Mouse (Mus musculus) urinary bladder, postnatal 4 days (tissue): Measurements from ENCODE around the gene Gnai2.

Experiments used
- DNase-seq, 2 experiments: peaks; one replicate each; pipeline ENCODE4 v3.0.0; 2021 to 2022; ENCODE audit warnings: low spot score in 2 of 2

Gnai2 gene

DNA sequence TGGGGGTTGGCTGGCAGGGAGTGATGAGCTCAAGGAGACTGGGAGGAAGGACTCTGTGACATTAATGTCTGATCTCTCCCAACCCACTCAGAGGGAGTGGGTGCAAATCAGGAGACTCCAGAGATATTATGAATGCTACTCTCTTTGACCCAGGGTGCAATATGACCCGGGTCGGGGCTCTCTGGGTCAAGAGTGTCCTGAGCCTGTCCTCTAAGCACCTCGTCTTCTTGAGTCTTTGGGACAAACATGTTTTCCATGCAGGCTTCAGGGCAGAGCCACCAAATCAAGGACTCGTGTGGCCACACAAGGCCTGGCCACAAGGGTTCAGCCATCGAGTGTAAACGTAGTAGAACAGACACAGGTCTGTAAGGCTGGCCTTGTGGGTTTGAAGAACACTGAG is 22.9 kb upstream of the Gnai2 start:
- no peak for DNase-seq

- DNase-seq = no peak
These were observed 22.0 kb upstream of the Gnai2 start for GRCm38 (mm10) chr9:107657144-107657543.

DNA sequence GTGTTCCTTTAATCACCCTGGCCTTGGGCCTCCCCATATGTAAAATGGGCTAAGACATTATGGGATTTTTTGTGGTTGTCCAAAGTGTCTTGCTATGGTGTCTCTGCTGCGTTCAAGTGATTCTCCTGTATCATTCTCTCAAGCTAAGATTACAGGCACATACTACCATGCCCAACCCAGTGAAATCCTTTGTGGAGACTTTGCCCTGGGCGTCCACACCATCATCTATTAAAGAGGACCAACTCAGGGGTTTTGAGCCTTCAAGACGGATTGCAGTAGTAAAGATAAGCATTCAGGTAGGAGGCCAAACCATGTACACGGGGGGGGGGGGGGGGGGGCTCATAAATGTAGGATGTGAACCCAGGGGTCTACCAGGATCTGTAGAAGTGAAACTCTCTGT is 19.4 kb upstream of the Gnai2 start:
- no peak for DNase-seq

- no peak for DNase-seq
These were observed 18.3 kb upstream of the Gnai2 start for GRCm38 (mm10) chr9:107653474-107653873.

DNA sequence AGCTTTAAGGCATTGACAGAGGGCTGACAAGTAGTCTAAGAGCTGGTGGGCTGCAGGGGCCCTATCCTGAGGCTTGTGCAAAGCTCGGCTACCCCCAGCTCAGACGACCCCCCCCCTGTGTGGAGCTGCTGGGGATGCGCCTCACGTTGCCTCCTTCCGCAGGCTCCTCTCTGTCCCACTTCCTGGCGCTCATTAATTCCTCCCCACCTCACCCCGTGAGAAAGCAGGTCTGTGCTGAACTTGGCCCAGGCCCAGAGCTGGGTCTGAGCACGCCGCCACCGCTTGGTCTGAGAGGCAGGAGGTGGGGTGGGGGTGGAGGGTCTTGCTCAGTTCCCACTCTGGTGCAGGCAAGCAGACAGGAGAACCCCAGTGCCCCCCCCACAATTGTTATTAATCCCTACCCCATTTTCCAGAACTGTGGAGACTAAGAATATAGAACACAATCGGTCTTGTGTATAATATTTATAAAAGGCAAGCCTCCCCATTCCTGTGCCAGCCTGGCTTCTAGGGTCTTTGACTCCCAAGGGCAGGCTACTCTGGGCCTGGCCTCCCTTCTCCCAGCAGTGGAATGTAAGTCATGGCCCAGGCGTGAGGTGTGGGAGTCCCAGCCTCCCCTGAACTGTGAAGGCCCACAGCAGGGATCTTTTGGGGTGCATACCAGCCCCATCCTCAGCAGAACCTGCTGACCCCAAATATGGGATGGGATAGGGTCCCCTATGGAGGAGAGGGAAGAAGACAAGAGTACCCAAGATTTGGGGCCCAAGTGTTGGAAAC is 15.7 kb upstream of the Gnai2 start:
- DNase-seq = no peak

GRCm38 (mm10) chr9:107650225-107650624 is 15.1 kb upstream of the Gnai2 start:
- DNase-seq = no peak

DNA sequence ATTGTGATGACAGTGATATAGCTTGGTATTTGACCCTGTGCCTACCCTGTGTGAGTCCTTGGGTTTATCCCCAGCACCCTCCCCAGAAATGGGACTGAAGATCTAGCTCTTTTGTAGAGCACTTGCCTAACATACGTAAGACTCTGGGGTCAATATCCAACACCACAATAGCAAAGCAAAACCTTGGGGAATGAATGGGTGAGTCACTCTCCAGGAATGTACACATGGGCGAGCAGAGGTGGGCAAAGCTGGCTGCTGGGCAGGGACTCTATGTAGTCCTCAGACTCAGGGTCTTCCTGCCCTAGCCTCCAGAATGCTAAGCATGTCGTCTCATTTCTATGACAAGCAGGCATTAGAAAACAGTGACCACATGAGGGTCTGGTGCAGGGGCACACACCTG is 13.6 kb upstream of the Gnai2 start:
- DNase-seq = no peak

- no peak for DNase-seq
These were observed 11.8 kb upstream of the Gnai2 start for GRCm38 (mm10) chr9:107646975-107647374.

- peak; percentile 64 to 82 for DNase-seq
These were observed 10.4 kb upstream of the Gnai2 start for GRCm38 (mm10) chr9:107645577-107645976.

GRCm38 (mm10) chr9:107645153-107645510 is 10.0 kb upstream of the Gnai2 start:
- no peak for DNase-seq

DNA sequence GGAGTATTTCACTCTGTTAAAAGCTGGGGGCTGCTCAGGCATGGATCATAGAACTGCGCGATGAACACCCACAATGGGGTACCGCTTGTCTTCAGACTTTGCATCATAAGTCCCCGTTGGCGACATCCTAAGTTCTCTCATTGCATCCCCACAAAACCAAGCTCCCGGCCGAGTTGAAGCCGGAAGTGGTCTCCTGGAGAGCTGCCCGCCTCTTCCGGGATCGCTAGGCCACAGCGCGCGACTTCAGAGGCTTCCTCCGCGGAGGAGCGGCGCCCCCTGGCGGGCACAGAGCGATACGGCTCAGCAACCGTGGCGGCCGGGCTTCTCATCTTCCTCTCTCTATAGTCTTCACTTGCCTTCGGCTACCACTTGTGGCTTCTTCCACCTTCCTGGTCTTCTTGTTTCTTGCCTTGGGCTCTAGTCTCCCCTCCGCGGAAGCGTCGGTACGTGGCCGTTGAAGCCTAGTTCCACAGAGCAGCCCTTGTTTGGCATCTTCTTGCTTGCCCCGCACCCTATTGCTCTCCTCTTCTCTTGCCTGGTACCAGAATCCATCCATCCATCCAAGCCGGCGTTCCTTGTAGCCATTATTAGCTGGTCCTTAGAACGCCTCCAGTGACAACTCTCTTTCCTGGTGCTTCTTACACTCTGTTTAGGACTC is 9.5 kb upstream of the Gnai2 start:
- DNase-seq = peak; percentile 85 to 94

GRCm38 (mm10) chr9:107643544-107644214 is 8.5 kb upstream of the Gnai2 start:
- no peak for DNase-seq

- DNase-seq = no peak
These were observed 6.5 kb upstream of the Gnai2 start for GRCm38 (mm10) chr9:107641666-107642065.

DNA sequence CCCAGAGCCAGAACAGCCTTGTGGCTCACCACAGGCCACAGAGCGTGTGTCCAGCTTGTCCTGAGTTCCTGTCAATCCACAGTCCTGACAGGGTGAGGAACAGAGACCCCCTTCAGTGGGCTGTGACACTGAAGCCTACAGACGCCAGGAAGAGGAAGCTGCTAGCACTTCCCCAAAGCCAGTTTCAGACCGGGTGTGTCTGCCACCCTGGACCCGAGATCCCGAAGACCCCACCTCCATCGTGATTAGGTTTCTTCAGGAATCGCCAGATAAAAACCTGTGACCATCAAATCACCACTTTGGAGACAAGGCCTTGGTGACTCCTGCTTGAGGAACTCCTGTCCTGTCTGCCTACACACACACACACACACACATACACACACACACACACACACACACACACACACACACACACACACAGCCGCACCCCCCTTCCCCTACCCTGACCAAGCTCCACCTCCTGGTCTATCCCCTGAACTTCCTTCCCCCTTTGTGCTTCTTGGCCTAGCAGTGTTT is 5.1 kb upstream of the Gnai2 start:
- DNase-seq = no peak

DNA sequence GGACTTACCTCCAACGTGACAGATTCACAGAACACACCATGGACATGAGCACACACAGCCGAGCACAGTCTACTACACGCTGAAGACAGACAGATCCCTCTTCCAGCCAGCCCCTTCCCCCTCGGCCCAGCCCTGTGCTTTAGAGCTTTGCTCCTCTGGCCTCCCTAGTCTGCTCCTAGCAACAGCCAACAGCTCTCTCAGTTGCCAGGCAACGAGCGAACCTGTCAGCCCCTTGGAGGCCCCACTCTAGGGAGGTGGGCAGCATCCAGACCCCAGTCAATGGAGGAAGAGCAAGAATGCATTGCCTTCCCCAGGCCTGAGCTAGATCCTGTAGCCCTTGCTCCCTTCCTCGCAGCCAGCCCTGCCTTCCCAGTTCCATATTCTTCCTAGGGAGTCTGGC is 1.9 kb upstream of the Gnai2 start:
- no peak for DNase-seq

DNA sequence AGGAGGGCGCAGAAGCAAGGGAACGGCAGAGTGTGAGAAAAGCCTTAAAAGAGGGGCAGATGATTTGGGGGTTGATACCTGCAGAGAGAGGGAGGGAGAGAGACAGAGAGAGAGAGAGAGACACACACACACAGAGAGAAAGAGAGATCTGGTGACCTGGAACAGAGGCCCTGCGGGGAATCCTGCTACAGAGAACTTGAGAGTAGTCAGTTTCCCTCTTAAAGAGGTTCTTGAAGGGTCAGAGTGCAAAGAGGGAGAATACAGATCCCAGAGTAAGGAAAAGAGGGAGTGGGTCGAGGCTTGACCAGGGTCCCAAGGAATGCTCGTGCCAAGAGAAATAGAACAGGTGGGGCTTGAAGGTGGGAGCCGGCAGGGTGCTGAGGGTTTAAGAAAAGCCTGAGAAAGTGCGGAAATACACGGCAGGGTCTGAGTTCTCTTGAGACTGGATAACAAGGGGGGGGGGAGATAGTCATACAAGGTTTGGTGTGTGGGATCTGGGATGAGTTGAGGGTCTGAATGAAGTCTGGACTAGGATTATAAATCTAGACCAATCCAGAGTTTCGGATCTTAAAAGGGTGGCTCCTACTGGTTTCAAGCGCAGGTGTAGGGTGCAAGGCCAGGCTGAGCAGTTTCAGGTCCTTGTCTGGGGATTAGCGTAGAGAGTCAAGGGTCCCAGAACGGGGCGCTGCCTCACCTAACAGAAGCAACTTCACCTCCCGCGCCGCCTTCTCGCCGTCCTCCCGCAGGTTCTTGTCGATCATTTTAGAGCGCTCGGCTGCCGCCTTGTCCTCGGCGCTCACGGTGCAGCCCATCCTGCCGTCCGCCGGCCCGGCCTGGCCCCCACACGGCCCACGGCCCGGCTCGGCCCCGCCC is 525 bp downstream of the Gnai2 start:
- no peak for DNase-seq

- DNase-seq = no peak
These were observed 1.3 kb downstream of the Gnai2 start for GRCm38 (mm10) chr9:107633661-107634405.

GRCm38 (mm10) chr9:107633091-107633660 is 2.0 kb downstream of the Gnai2 start:
- DNase-seq = peak; percentile 80 to 83

- DNase-seq = no peak
These were observed 2.7 kb downstream of the Gnai2 start for GRCm38 (mm10) chr9:107632478-107632877.

DNA sequence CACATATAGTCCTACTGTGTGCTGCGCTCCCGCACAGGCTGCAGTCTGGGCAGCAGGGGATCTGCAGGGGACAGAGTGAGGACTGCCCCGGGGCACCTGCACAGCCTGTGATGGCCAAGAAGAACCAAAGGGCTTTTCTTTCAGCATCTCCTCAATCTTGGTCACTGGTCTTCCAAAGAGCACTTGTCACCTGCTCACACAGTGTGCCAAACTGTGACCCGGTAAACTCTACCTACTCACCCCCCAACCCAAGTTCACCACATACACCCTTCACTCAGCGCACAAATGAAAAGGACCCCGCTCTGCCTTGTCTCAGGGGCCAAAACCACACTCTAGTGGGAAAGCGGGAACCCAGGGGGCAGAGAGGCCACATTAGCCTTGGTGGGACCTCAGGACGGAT is 3.3 kb downstream of the Gnai2 start:
- no peak for DNase-seq
